Mouse (Mus musculus) adrenal gland (tissue): Measurements from ENCODE around the gene Zfp28.
"Not testable (repeated sequence)": the region's sequence is repeated elsewhere in the genome, so short reads cannot be mapped to it uniquely, and the experiment has no call there.

Experiments
- intact Hi-C: fragments of 180-260 bp; cut with DNase I; formaldehyde crosslinking; loops from one replicate; pipeline ENCODE4 v1.15.1; 2025
- long read RNA-seq, 2 experiments: library from polyadenylated mRNA; unstranded; transcript quantifications; one replicate each; pipeline ENCODE4 v2.0.0; 2020; ENCODE audit warnings: borderline replicate concordance in 1 of 2; ENCODE audit not compliant: insufficient replicate concordance in 1 of 2

Zfp28 gene
- long read RNA-seq, experiment 1, partial matches to known transcripts = 0 of 2 reads
- long read RNA-seq, experiment 1, other reads (novel, unspliced or antisense) = 2 of 2 reads
- long read RNA-seq, experiment 2, partial matches to known transcripts = 0 of 2 reads
- long read RNA-seq, experiment 2, other reads (novel, unspliced or antisense) = 2 of 2 reads

GRCm38 (mm10) chr7:6383044-6383455, at the start of gene Zfp28:
TSS of gene Zfp28 (plus strand) at chr7:6383295.
- intact Hi-C loops = no loop called here

- intact Hi-C loops = no loop called here
These were observed 43.2 kb upstream of the Zfp28 start for GRCm38 (mm10) chr7:6339865-6340264.

- intact Hi-C loops = no loop called here
These were observed 39.5 kb upstream of the Zfp28 start, which contains the start of gene Gm3854 for GRCm38 (mm10) chr7:6343501-6344071. TSS of gene Gm3854 (plus strand) at chr7:6343759.

GRCm38 (mm10) chr7:6344124-6344523, 39.0 kb upstream of the Zfp28 start:
- intact Hi-C loops = no loop called here

GRCm38 (mm10) chr7:6358121-6358520, 25.0 kb upstream of the Zfp28 start:
- intact Hi-C loops = loop anchor here (2.0 to 5.0 kb wide), 2 partner anchors 73 to 579 kb away; no protein-coding TSS in a partner anchor

GRCm38 (mm10) chr7:6358937-6359590, 24.0 kb upstream of the Zfp28 start:
- intact Hi-C loops = loop anchor here (2.0 to 5.0 kb wide), 2 partner anchors 72 to 578 kb away; no protein-coding TSS in a partner anchor

GRCm38 (mm10) chr7:6360477-6361060, 22.5 kb upstream of the Zfp28 start:
- intact Hi-C loops = loop anchor here (5.0 kb wide), 1 partner anchor 557 kb away; no protein-coding TSS in a partner anchor

GRCm38 (mm10) chr7:6361756-6362155, 21.3 kb upstream of the Zfp28 start:
- intact Hi-C loops = loop anchor here (5.0 kb wide), 1 partner anchor 556 kb away; no protein-coding TSS in a partner anchor

- intact Hi-C loops = loop anchor here (5.0 kb wide), 1 partner anchor 555 kb away; no protein-coding TSS in a partner anchor
These were observed 20.6 kb upstream of the Zfp28 start for GRCm38 (mm10) chr7:6362268-6363046.

- intact Hi-C loops = loop anchor here (5.0 kb wide), 1 partner anchor 554 kb away; no protein-coding TSS in a partner anchor
These were observed 20.0 kb upstream of the Zfp28 start, which contains the start of gene Zfp78 for GRCm38 (mm10) chr7:6363047-6363488. TSS of gene Zfp78 (plus strand) at chr7:6363280.

- intact Hi-C loops = loop anchor here (5.0 kb wide), 1 partner anchor 553 kb away; no protein-coding TSS in a partner anchor
These were observed 18.3 kb upstream of the Zfp28 start for GRCm38 (mm10) chr7:6364761-6365160.

GRCm38 (mm10) chr7:6367185-6367584, 15.9 kb upstream of the Zfp28 start:
- intact Hi-C loops = no loop called here

- intact Hi-C loops = not testable (repeated sequence)
These were observed 14.9 kb upstream of the Zfp28 start for GRCm38 (mm10) chr7:6368146-6368545.

- intact Hi-C loops = no loop called here
These were observed 13.6 kb upstream of the Zfp28 start for GRCm38 (mm10) chr7:6369460-6369859.

GRCm38 (mm10) chr7:6372993-6373392, 10.1 kb upstream of the Zfp28 start:
- intact Hi-C loops = no loop called here

- intact Hi-C loops = no loop called here
These were observed 4.7 kb upstream of the Zfp28 start for GRCm38 (mm10) chr7:6378441-6378840.

GRCm38 (mm10) chr7:6381431-6381830, 1.7 kb upstream of the Zfp28 start:
- intact Hi-C loops = no loop called here

- intact Hi-C loops = no loop called here
These were observed 916 bp downstream of the Zfp28 start for GRCm38 (mm10) chr7:6384011-6384410.

- intact Hi-C loops = no loop called here
These were observed 3.9 kb downstream of the Zfp28 start for GRCm38 (mm10) chr7:6386995-6387394.

- intact Hi-C loops = no loop called here
These were observed 5.9 kb downstream of the Zfp28 start for GRCm38 (mm10) chr7:6388971-6389370.

- intact Hi-C loops = no loop called here
These were observed 6.4 kb downstream of the Zfp28 start for GRCm38 (mm10) chr7:6389449-6389848.
